Mouse (Mus musculus) embryo, embryonic 10 days (tissue): ENCODE data around the gene Gm9602.
"Not testable (repeated sequence)": the region's sequence is repeated elsewhere in the genome, so short reads cannot be mapped to it uniquely, and the experiment has no call there.

Experiments used
- DNase-seq: peaks from one replicate; pipeline ENCODE4 v3.0.0-alpha.2; 2015; ENCODE audit warnings: low spot score

Gm9602 gene

GRCm38 (mm10) chr14:4776037-4776436 is at the start of gene Gm9602:
Gene Gm9602, plus strand, starts transcription at chr14:4776337.
- not testable (repeated sequence) for DNase-seq

DNA sequence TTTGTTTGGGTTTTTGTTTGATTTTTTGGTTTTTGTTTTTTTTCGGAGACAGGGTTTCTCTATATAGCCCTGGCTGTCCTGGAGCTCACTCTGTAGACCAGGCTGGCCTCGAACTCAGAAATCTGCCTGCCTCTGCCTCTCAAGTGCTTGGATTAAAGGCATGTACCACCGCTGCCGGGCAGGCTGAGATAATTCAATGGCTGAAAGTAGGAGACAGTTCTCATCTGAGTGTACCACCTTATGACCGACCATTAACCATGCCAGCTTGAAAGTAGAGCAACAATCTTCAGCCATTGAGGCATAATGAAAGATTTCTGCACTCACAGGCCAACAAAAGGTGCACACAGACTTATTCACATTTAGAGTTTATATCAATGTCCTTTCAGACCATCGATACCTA is 30.3 kb downstream of the Gm9602 start:
- not testable (repeated sequence) for DNase-seq

GRCm38 (mm10) chr14:4821950-4822349 is 45.8 kb downstream of the Gm9602 start:
- DNase-seq = not testable (repeated sequence)
